Mouse (Mus musculus) midbrain, embryonic 16.5 days (tissue): ENCODE results near the gene Gtf3c1. TPM values are rescaled to one million over a fixed set of nuclear protein-coding genes. Genes with fewer than 3 reads are reported as not detected.

Experiments
- ATAC-seq: fragments of 200-750 bp; cut with Nextera tagmentation; 2 replicates; pipeline ENCODE4 v1.8.0; 2017; ENCODE audit warnings: moderate TSS enrichment
- H3K27ac ChIP-seq: fragments of 300-500 bp; sonication (generic); 2 replicates; pipeline ENCODE4 v1.5.1; 2014; ENCODE audit warnings: mild to moderate bottlenecking, low read length, mixed read lengths
- H3K27me3 ChIP-seq: fragments of 300-500 bp; sonication (generic); 2 replicates; pipeline ENCODE4 v1.6.1; 2014; ENCODE audit warnings: low read depth, low read length, mixed read lengths; ENCODE audit not compliant: control insufficient read depth, insufficient read depth
- H3K36me3 ChIP-seq: fragments of 300-500 bp; sonication (generic); 2 replicates; pipeline ENCODE4 v1.6.1; 2014; ENCODE audit warnings: mild to moderate bottlenecking, low read length, moderate library complexity, mixed read lengths; ENCODE audit not compliant: control insufficient read depth, insufficient read depth
- H3K4me1 ChIP-seq: fragments of 300-500 bp; sonication (generic); 2 replicates; pipeline ENCODE4 v1.6.1; 2014; ENCODE audit warnings: mild to moderate bottlenecking, low read length, mixed read lengths; ENCODE audit not compliant: control insufficient read depth, insufficient read depth
- H3K4me2 ChIP-seq: fragments of 300-500 bp; sonication (generic); 2 replicates; pipeline ENCODE4 v1.6.1; 2014; ENCODE audit warnings: mild to moderate bottlenecking, low read length, mixed read lengths
- H3K4me3 ChIP-seq: fragments of 300-500 bp; sonication (generic); 2 replicates; pipeline ENCODE4 v1.5.1; 2014; ENCODE audit warnings: low read depth, mild to moderate bottlenecking, low read length, moderate library complexity, mixed read lengths
- H3K9ac ChIP-seq: fragments of 300-500 bp; sonication (generic); 2 replicates; pipeline ENCODE4 v1.6.1; 2014; ENCODE audit warnings: low read depth, low read length, mixed read lengths
- H3K9me3 ChIP-seq: fragments of 300-500 bp; sonication (generic); replicated peaks from 2 replicates; pipeline ENCODE4 v1.6.1; 2014; ENCODE audit warnings: mild to moderate bottlenecking, low read length, mixed read lengths; ENCODE audit not compliant: control insufficient read depth, poor library complexity, severe bottlenecking
- WGBS: fragments of 180-500 bp; shearing (Covaris S2); extraction: QIAGEN DNeasy Blood & Tissue Kit; methylation state at CpG from one replicate; pipeline ENCODE4 v1.1.7; 2014; 5-methylcytosine and 5-hydroxymethylcytosine counted together
- polyA plus RNA-seq: library from polyadenylated mRNA; unstranded; fragments of >200 nt; fragmentation: Nextera tagmentation; extraction: Ambion mirVana; gene quantifications from 2 replicates; pipeline ENCODE4 v1.2.1, GENCODE M21; 2015

Gene Gtf3c1
- polyA plus RNA-seq, 1 experiment from 2014 or later: 30.5 TPM

- Histone ChIP-seq H3K9ac (peak overlapping the region; percentile 44; the same call in 1 of the 2 replicates), H3K4me2 (no peak overlapping the region), H3K4me3 (no peak overlapping the region), H3K36me3 (peaks cover 25% of the 10 kb centered on the region), H3K27me3 (no peaks in the 10 kb centered on the region), H3K4me1 (peaks cover 6% of the 10 kb centered on the region; the same call in 1 of the 2 replicates), H3K9me3 (no peaks in the 10 kb centered on the region), H3K27ac (peak overlapping the region; percentile 71)
- ATAC-seq: peak; percentile 84
- WGBS: 37% methylated on average over 9 of the region's 9 CpGs
These were observed 68.7 kb downstream of the Gtf3c1 start for GRCm38 (mm10) chr7:125638870-125639386.

- no peak overlapping the region; the same call in 1 of the 2 replicates for H3K27ac ChIP-seq
- 68% methylated on average over 6 of the region's 6 CpGs for WGBS
These were observed 69.2 kb downstream of the Gtf3c1 start for GRCm38 (mm10) chr7:125638376-125638775.

DNA sequence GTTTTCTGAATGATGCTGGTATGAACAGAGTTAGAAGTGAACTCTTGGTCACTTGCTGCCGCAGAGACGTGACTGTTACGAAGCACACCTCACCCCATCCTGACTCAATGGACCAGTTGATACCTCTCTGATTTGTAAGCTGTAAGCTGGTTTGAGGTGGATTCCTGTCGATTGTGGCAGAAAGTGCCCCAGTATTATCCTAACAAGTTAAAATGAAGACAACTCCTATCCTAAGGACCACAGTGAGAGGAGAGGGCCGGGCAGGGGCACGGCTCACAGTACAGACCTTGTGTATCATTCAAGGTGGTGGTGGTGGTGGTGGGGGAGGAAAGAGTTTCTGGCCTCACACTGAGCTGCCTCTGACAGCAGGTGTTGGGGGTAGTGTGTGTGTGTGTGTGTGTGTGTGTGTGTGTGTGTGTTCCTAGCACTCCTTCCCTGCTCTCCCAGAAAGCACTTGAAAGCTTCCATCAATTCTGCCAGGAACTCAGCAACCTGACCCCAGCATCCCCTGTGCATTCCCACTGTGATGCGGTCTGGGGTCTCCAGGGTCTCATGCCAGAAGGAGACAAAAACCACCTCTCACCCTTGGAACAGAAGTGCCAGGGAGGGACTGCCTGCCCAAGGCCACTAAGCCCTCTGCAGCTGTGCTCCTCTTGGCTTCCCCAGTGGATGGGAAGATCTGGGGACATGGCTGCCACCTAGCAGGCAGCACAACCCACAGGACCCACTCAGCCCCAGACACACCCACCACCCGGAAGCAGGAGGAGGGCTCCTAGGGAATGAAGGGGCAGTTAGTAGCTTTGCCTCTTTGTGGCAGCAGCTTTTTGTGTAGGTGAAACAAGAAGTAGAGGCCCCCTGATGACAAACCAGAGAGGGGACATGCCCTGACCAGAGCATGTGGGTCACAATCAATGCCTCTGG lies 70.1 kb downstream of the Gtf3c1 start:
- 89% methylated on average over 8 of the region's 8 CpGs for WGBS
- no peak overlapping the region for H3K4me2 ChIP-seq
- ATAC-seq: no peak

More at GRCm38 (mm10) chr7:125638376-125638775, 69.2 kb downstream of the Gtf3c1 start:
- Histone ChIP-seq H3K36me3 (peaks cover 19% of the 10 kb centered on the region), H3K4me2 (no peak overlapping the region), H3K4me1 (peaks cover 6% of the 10 kb centered on the region; the same call in 1 of the 2 replicates), H3K4me3 (no peak overlapping the region), H3K27me3 (no peaks in the 10 kb centered on the region), H3K9ac (no peak overlapping the region), H3K9me3 (no peaks in the 10 kb centered on the region)
- ATAC-seq: no peak

GRCm38 (mm10) chr7:125630989-125631388 lies 76.6 kb downstream of the Gtf3c1 start:
- no peak for ATAC-seq
- Histone ChIP-seq H3K4me2 (no peak overlapping the region), H3K4me3 (no peak overlapping the region), H3K9ac (no peak overlapping the region), H3K4me1 (no peaks in the 10 kb centered on the region), H3K9me3 (peaks cover 4% of the 10 kb centered on the region; the same call in 1 of the 2 replicates), H3K36me3 (no peaks in the 10 kb centered on the region), H3K27ac (no peak overlapping the region), H3K27me3 (no peaks in the 10 kb centered on the region)
- WGBS: 92% methylated on average over 3 of the region's 3 CpGs

More for the DNA sequence above, 70.1 kb downstream of the Gtf3c1 start:
- Histone ChIP-seq H3K27me3 (no peaks in the 10 kb centered on the region), H3K4me1 (peaks cover 6% of the 10 kb centered on the region; the same call in 1 of the 2 replicates), H3K36me3 (peaks cover 13% of the 10 kb centered on the region), H3K9ac (no peak overlapping the region), H3K9me3 (no peaks in the 10 kb centered on the region), H3K4me3 (no peak overlapping the region), H3K27ac (no peak overlapping the region)

- Histone ChIP-seq H3K4me1 (no peaks in the 10 kb centered on the region), H3K4me3 (no peak overlapping the region), H3K4me2 (no peak overlapping the region), H3K9ac (no peak overlapping the region), H3K27ac (no peak overlapping the region), H3K27me3 (no peaks in the 10 kb centered on the region), H3K9me3 (peaks cover 4% of the 10 kb centered on the region; the same call in 1 of the 2 replicates), H3K36me3 (no peaks in the 10 kb centered on the region)
- ATAC-seq: no peak
- 67% methylated on average over 4 of the region's 4 CpGs for WGBS
These were observed 77.3 kb downstream of the Gtf3c1 start for GRCm38 (mm10) chr7:125630317-125630716.

- H3K9ac ChIP-seq: no peak overlapping the region
- H3K27me3 ChIP-seq: no peaks in the 10 kb centered on the region
- no peaks in the 10 kb centered on the region for H3K36me3 ChIP-seq
- ATAC-seq: no peak
- H3K27ac ChIP-seq: no peak overlapping the region
- no peak overlapping the region for H3K4me2 ChIP-seq
- WGBS: 69% methylated on average over 7 of the region's 7 CpGs
- no peaks in the 10 kb centered on the region for H3K4me1 ChIP-seq
- H3K4me3 ChIP-seq: no peak overlapping the region
- H3K9me3 ChIP-seq: peaks cover 4% of the 10 kb centered on the region; the same call in 1 of the 2 replicates
These were observed 81.8 kb downstream of the Gtf3c1 start for GRCm38 (mm10) chr7:125625829-125626228.

DNA sequence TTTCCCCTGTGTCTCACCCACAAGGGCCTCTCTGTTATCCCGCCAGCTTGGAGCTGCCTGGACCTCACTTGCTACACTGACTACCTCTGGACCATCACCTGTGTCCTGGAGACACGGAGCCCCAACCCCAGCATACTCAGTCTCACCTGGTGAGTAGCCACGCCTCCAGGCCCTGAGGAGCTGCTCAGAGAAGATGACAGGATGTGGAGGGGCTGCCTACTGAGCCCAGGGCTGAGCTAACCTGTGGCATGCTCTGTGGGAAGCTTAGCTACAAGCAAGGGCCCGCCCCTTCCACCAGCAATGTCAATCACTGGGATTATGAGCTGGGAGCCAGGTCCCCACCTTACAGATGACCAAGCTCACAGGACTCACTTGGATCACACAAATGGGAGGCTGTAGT lies 82.4 kb downstream of the Gtf3c1 start:
- H3K36me3 ChIP-seq: no peaks in the 10 kb centered on the region
- H3K4me3 ChIP-seq: no peak overlapping the region
- no peak for ATAC-seq
- no peaks in the 10 kb centered on the region for H3K27me3 ChIP-seq
- no peak overlapping the region for H3K9ac ChIP-seq
- H3K9me3 ChIP-seq: peaks cover 4% of the 10 kb centered on the region; the same call in 1 of the 2 replicates
- H3K4me1 ChIP-seq: no peaks in the 10 kb centered on the region
- no peak overlapping the region for H3K4me2 ChIP-seq
- no peak overlapping the region for H3K27ac ChIP-seq
- 83% methylated on average over 4 of the region's 4 CpGs for WGBS

- H3K9ac ChIP-seq: no peak overlapping the region
- no peak overlapping the region for H3K4me3 ChIP-seq
- no peak overlapping the region for H3K4me2 ChIP-seq
- WGBS: 82% methylated on average over 7 of the region's 7 CpGs
- ATAC-seq: no peak
- no peaks in the 10 kb centered on the region for H3K27me3 ChIP-seq
- H3K4me1 ChIP-seq: no peaks in the 10 kb centered on the region
- H3K27ac ChIP-seq: no peak overlapping the region
- no peaks in the 10 kb centered on the region for H3K9me3 ChIP-seq
- H3K36me3 ChIP-seq: no peaks in the 10 kb centered on the region
These were observed 84.6 kb downstream of the Gtf3c1 start for GRCm38 (mm10) chr7:125622741-125623685.
